ENCODE assay signal across 9 mouse cellular contexts in the genomic region with DNA sequence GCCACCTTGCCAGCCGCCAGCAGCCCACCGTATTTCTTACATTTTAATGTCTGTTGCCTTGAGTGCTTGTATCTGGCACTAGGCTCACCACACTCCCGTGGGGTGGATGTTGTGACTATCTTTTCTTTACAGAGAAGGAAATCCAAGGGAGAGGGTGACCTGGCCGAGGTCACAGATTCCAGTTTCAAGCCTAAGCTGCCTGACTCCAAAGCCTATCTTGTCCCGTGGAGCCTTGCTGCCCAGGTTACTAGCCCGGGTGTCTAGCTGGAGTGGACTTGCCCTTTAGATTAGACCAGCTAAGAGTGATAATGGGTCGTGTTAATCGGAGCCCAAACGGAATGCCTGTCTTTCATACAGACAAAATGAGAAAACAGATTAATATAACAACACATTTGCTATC. TPM values are rescaled to one million over a fixed set of nuclear protein-coding genes. Genes with fewer than 3 reads are reported as not detected.
A peak's percentile ranks its signal among the peaks of the same experiment; 100 is the strongest.
DNase-seq lines count a peak whose midpoint lies in the region; ATAC-seq and TF ChIP-seq lines count a peak whose summit lies in the region.
"Had no signal": no experiment of that assay in that cellular context is flagged by ENCODE, and none has a peak within 500 bp of the region (broad histone marks: within the 10 kb centered on the region; RNA-seq: fewer than 3 reads in every experiment).

No protein-coding gene starts in this region.

- H3K4me3 ChIP-seq in heart, embryonic 11.5 days (ENCODE audit: low read depth, low read length) = peak overlapping the region; percentile 50; the same call in 1 of the 2 replicates
- H3K4me3 ChIP-seq in cortical plate, adult 2 months (ENCODE audit: insufficient read depth, low read length) = no peak overlapping the region
- peak overlapping the region; percentile 34 for H3K4me3 ChIP-seq in midbrain, embryonic 11.5 days (ENCODE audit: low read depth, low read length)
- H3K4me3 ChIP-seq: erythroblast, embryonic 14.5 days had no signal

- H3K9ac ChIP-seq in heart, embryonic 11.5 days (ENCODE audit: low read depth, low read length) = peak overlapping the region; percentile 79
- peak overlapping the region; percentile 83 for H3K9ac ChIP-seq in midbrain, embryonic 11.5 days (ENCODE audit: low read length)

- H3K9me3 ChIP-seq in heart, embryonic 11.5 days (replicated peaks; ENCODE audit: control insufficient read depth, low read length) = no peaks in the 10 kb centered on the region
- peaks cover 3% of the 10 kb centered on the region; the same call in 1 of the 2 replicates for H3K9me3 ChIP-seq in midbrain, embryonic 11.5 days (ENCODE audit: control insufficient read depth, low read length)

- peaks cover 32% of the 10 kb centered on the region for H3K4me1 ChIP-seq in heart, embryonic 11.5 days (ENCODE audit: control insufficient read depth, insufficient read depth, low read length)
- no peaks in the 10 kb centered on the region for H3K4me1 ChIP-seq in cortical plate, adult 2 months (ENCODE audit: control insufficient read depth, insufficient read depth, low read length)
- peaks cover 37% of the 10 kb centered on the region for H3K4me1 ChIP-seq in midbrain, embryonic 11.5 days (ENCODE audit: control insufficient read depth, insufficient read depth, low read length)

- TF ChIP-seq CTCF in cortical plate, adult 2 months (IDR thresholded peaks at IDR 0.05; ENCODE audit: extremely low read depth, insufficient read depth, low read length) = no peak

- no peak for TF ChIP-seq POLR2A in cortical plate, adult 2 months (IDR thresholded peaks at IDR 0.05; ENCODE audit: extremely low read depth, insufficient read depth, low read length)

- H3K36me3 ChIP-seq in heart, embryonic 11.5 days (ENCODE audit: control insufficient read depth, insufficient read depth, low read length) = no peaks in the 10 kb centered on the region
- H3K36me3 ChIP-seq in midbrain, embryonic 11.5 days (ENCODE audit: control insufficient read depth, insufficient read depth, low read length) = no peaks in the 10 kb centered on the region

- peaks cover 3% of the 10 kb centered on the region; the same call in 1 of the 2 replicates for H3K27me3 ChIP-seq in heart, embryonic 11.5 days (ENCODE audit: control insufficient read depth, insufficient read depth, low read length)
- no peaks in the 10 kb centered on the region for H3K27me3 ChIP-seq in midbrain, embryonic 11.5 days (ENCODE audit: control insufficient read depth, insufficient read depth, low read length)

- WGBS in heart, embryonic 11.5 days (ENCODE audit: insufficient replicate concordance) = 12% methylated on average over 9 of the region's 9 CpGs
- WGBS in midbrain, embryonic 11.5 days = 6% methylated on average over 9 of the region's 9 CpGs

- peak overlapping the region; percentile 97 for H3K27ac ChIP-seq in heart, embryonic 11.5 days (ENCODE audit: low read depth, low read length)
- H3K27ac ChIP-seq in cortical plate, adult 2 months (ENCODE audit: insufficient read depth, low read length) = peak overlapping the region; percentile 68; the same call in 1 of the 2 replicates
- H3K27ac ChIP-seq in midbrain, embryonic 11.5 days (ENCODE audit: low read depth, low read length) = peak overlapping the region; percentile 99

- no peak for DNase-seq in heart, adult 9 months (ENCODE audit: low spot score in 2 of 2)
- DNase-seq in heart, postnatal 4 days = peak; percentile 7
- DNase-seq in midbrain, embryonic 11.5 days (ENCODE audit: low spot score, missing footprints) = peak; percentile 91
- no peak for DNase-seq in cerebellum, adult 11 months
- no peak for DNase-seq in adrenal gland, adult 2 months
- DNase-seq in spleen, adult 18-20 months = no peak

- ATAC-seq in heart, embryonic 11.5 days (replicated peaks; ENCODE audit: insufficient number of reproducible peaks, low FRiP score, low TSS enrichment) = no peak
- ATAC-seq in midbrain, embryonic 11.5 days (ENCODE audit: low FRiP score) = no peak

- peak overlapping the region; percentile 88 for H3K4me2 ChIP-seq in heart, embryonic 11.5 days
- peak overlapping the region; percentile 57 for H3K4me2 ChIP-seq in midbrain, embryonic 11.5 days

RNA-seq across cellular contexts. Expression of a gene that starts 9.5 kb away (rescaled TPM):
- 411 and 415 TPM in 2 replicates for polyA plus RNA-seq in heart, embryonic 11.5 days (2014; fragmentation: Nextera tagmentation; extraction: Ambion mirVana)
- polyA plus RNA-seq in cortical plate, adult 2 months (2012; rRNA removed) = 75.7 and 82.9 TPM in 2 replicates
- total RNA-seq in heart, postnatal 4 days (2021) = 10 to 100 TPM; 96.2 to 97.8 TPM
- 500 and 543 TPM in 2 replicates for polyA plus RNA-seq in midbrain, embryonic 11.5 days (2014; fragmentation: Nextera tagmentation; extraction: Ambion mirVana)
- total RNA-seq in adrenal gland, adult 2 months (2021) = 10 to 100 TPM; 31.5 to 70.5 TPM
- 235 and 298 TPM in 2 replicates for polyA plus RNA-seq in adrenal gland, adult 2 months (2012; rRNA removed)

RNA-seq across cellular contexts. Expression of a gene that starts 38.4 kb away (rescaled TPM):
- 4.8 and 5.8 TPM in 2 replicates for polyA plus RNA-seq in heart, embryonic 11.5 days (2014; fragmentation: Nextera tagmentation; extraction: Ambion mirVana)
- 0.67 and 0.78 TPM in 2 replicates for polyA plus RNA-seq in cortical plate, adult 2 months (2012; rRNA removed)
- total RNA-seq in heart, postnatal 4 days (2021) = 1 to 10 TPM; 5.8 to 9.7 TPM
- 6.8 and 8.0 TPM in 2 replicates for polyA plus RNA-seq in midbrain, embryonic 11.5 days (2014; fragmentation: Nextera tagmentation; extraction: Ambion mirVana)
- 1 to 10 TPM; 1.8 to 5.1 TPM for total RNA-seq in adrenal gland, adult 2 months (2021)
- polyA plus RNA-seq in adrenal gland, adult 2 months (2012; rRNA removed) = 2.9 and 3.0 TPM in 2 replicates

Comparison
In these comparisons a context has a peak if more than half of its experiments do, and no peak if none do; other contexts are left out.
1. DNase-seq: peak in heart, postnatal 4 days (single experiment) and midbrain, embryonic 11.5 days (single experiment); none in heart, adult 9 months (0 of 2), cerebellum, adult 11 months (single experiment), adrenal gland, adult 2 months (single experiment) and spleen, adult 18-20 months (0 of 2).
2. Peak in every context shown above with its lines, with median percentiles within 50 percentile points of each other: H3K27ac ChIP-seq.